Mouse (Mus musculus) small intestine, adult 2 months (tissue): ENCODE results near the gene Ttc28. TPM values are rescaled to one million over a fixed set of nuclear protein-coding genes. Genes with fewer than 3 reads are reported as not detected.

Source experiments
- H3K27ac ChIP-seq: fragments of 200-500 bp; 2 replicates; pipeline ENCODE4 v1.5.1; 2012; ENCODE audit warnings: low read depth, low read length, control low read depth, inconsistent platforms; ENCODE audit not compliant: insufficient read depth
- H3K27me3 ChIP-seq: fragments of 200-500 bp; 2 replicates; pipeline ENCODE4 v1.6.1; 2012; ENCODE audit warnings: mild to moderate bottlenecking, moderate library complexity, low read length, inconsistent platforms; ENCODE audit not compliant: control insufficient read depth, insufficient read depth
- H3K36me3 ChIP-seq: fragments of 200-500 bp; 2 replicates; pipeline ENCODE4 v1.6.1; 2012; ENCODE audit warnings: mild to moderate bottlenecking, low read length, control low read depth, inconsistent platforms; ENCODE audit not compliant: control insufficient read depth, insufficient read depth
- H3K4me1 ChIP-seq: fragments of 200-500 bp; 2 replicates; pipeline ENCODE4 v1.6.1; 2012; ENCODE audit warnings: low read length, inconsistent platforms, mixed read lengths; ENCODE audit not compliant: control insufficient read depth, insufficient read depth, insufficient read length
- H3K4me3 ChIP-seq: fragments of 200-500 bp; 2 replicates; pipeline ENCODE4 v1.5.1; 2012; ENCODE audit warnings: low read depth, mild to moderate bottlenecking, control low read depth, inconsistent platforms, low read length, moderate library complexity
- CTCF ChIP-seq: fragments of 200-500 bp; IDR thresholded peaks from 2 replicates; pipeline ENCODE4 v1.5.1; 2012; ENCODE audit warnings: low read depth, mild to moderate bottlenecking, control low read depth, inconsistent platforms, low read length, moderate library complexity, mixed read lengths; ENCODE audit not compliant: insufficient replicate concordance, insufficient read length; ENCODE audit errors: extremely low read depth
- POLR2A ChIP-seq: fragments of 200-500 bp; IDR thresholded peaks from 2 replicates; pipeline ENCODE4 v1.6.1; 2012; ENCODE audit warnings: low read depth, mild to moderate bottlenecking, control low read depth, inconsistent platforms, low read length, moderate library complexity
- WGBS: fragments of 180-500 bp; shearing (Covaris S2); methylation state at CpG from one replicate; pipeline ENCODE4 v1.1.7; 2018; 5-methylcytosine and 5-hydroxymethylcytosine counted together
- polyA plus RNA-seq: library from polyadenylated mRNA; depleted of rRNA; stranded (reverse); fragments of >200 nt; gene quantifications from 2 replicates; pipeline ENCODE4 v1.2.3, GENCODE M21; 2012

The Ttc28 gene
- polyA plus RNA-seq, 1 experiment: 3.2 TPM

DNA sequence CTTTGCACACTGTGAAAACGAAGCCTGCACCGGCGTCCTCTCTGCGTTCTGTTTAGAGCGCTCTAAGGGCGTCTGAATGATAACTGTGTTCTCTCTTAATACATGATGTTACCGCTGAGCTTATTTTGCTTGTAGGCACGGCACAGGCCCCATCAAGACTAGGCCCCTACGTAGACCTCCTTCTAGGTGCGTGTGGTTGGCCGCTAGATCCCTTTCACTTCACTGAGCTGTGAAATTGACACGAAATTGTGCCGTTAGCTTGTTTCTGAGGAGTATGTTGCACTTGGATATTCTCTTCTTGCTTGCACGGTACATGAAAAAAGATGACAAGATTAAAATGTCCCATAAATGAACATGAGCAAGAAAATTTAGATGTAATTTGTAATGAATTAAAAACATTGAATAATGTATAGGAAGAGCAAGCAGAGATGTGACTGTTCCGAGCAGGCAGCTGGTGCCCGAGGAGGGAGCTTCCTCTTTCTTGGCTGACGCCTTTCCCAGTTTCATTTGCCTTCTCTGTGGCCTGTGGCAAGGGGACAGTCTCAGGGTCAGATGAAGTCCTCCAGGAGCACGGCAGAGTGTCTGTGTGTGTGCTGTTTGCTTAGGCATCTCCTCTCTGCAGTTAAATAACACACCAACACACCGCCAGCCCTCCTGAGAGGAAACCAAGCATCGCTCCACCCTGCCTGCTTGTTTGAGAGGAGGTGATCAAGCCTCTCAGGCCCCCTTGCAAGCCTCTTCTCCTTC is 261.7 kb downstream of the Ttc28 start:
- WGBS: 80% methylated on average over 20 of the region's 20 CpGs

DNA sequence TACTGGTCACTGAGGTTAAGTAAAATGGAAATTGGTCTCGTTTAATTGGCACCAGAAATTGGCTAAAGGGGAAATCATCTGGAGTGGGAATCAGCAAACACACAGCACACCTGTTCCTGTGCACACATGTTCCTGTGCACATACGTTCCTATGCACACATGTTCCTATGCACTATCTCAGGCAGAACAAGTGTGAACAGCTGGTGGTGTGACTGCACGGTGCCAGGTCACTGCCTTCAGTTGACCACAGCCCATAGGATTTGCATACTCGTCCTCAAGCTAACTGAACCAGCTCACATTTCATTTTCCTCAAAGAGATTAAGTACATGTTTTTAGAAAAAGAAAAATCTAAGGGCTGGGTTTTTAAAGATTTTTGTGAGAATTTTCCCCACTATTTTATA is 263.2 kb downstream of the Ttc28 start:
- no peaks in the 10 kb centered on the region for H3K36me3 ChIP-seq
- peaks cover 2% of the 10 kb centered on the region; the same call in 1 of the 2 replicates for H3K4me1 ChIP-seq
- 76% methylated on average over 4 of the region's 4 CpGs for WGBS
- TF ChIP-seq CTCF (no peak), POLR2A (no peak)
- no peaks in the 10 kb centered on the region for H3K27me3 ChIP-seq
- H3K27ac ChIP-seq: no peak overlapping the region
- no peak overlapping the region for H3K4me3 ChIP-seq

More for the DNA sequence above, 261.7 kb downstream of the Ttc28 start:
- Histone ChIP-seq H3K36me3 (no peaks in the 10 kb centered on the region), H3K4me1 (peaks cover 2% of the 10 kb centered on the region; the same call in 1 of the 2 replicates), H3K4me3 (no peak overlapping the region), H3K27ac (no peak overlapping the region), H3K27me3 (no peaks in the 10 kb centered on the region)
- no peak for TF ChIP-seq POLR2A
- TF ChIP-seq CTCF: no peak

DNA sequence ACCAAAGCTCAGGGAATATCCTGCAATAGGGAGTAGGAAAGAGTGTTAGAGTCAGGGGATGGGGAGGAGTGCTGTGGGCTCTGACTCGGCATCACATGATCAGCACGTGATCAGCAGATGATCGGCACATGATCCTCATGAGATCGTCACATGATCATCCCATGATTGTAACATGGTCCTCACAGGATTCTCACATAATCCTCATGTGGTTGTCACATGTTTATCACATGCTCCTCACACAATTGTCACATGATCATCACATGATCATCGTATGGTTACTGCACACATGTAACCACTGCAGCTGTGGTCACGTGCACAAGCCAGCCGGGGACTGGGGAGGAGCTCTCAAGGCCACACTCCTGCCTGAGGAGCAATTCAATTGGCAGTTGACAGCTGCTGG is 264.8 kb downstream of the Ttc28 start:
- H3K27ac ChIP-seq: no peak overlapping the region
- TF ChIP-seq POLR2A (no peak), CTCF (no peak)
- WGBS: 90% methylated on average over 7 of the region's 7 CpGs

DNA sequence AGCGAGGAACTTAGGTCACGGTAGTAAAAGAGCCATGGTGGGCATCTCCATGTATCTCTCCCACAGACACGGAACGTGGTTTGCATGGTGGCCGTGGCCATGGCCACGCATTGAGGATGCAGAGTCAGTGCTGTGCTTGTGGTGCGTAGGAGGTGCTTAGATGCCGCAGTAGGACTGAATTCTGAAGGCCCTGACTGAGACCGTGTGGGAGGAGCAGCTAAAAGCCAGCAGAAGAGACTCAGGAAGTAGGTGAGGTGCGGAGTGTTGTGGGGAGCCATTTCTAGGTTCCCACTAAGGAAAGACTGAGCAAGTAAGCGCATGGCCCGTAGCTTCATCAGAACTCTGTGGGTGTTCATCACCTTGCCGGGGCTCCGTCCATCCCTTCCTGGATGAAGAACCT is 271.0 kb downstream of the Ttc28 start:
- 92% methylated on average over 14 of the region's 14 CpGs for WGBS
- no peak for TF ChIP-seq POLR2A
- no peak for TF ChIP-seq CTCF

More for the DNA sequence above, 264.8 kb downstream of the Ttc28 start:
- peaks cover 2% of the 10 kb centered on the region; the same call in 1 of the 2 replicates for H3K4me1 ChIP-seq
- no peak overlapping the region for H3K4me3 ChIP-seq
- H3K36me3 ChIP-seq: no peaks in the 10 kb centered on the region
- H3K27me3 ChIP-seq: no peaks in the 10 kb centered on the region

DNA sequence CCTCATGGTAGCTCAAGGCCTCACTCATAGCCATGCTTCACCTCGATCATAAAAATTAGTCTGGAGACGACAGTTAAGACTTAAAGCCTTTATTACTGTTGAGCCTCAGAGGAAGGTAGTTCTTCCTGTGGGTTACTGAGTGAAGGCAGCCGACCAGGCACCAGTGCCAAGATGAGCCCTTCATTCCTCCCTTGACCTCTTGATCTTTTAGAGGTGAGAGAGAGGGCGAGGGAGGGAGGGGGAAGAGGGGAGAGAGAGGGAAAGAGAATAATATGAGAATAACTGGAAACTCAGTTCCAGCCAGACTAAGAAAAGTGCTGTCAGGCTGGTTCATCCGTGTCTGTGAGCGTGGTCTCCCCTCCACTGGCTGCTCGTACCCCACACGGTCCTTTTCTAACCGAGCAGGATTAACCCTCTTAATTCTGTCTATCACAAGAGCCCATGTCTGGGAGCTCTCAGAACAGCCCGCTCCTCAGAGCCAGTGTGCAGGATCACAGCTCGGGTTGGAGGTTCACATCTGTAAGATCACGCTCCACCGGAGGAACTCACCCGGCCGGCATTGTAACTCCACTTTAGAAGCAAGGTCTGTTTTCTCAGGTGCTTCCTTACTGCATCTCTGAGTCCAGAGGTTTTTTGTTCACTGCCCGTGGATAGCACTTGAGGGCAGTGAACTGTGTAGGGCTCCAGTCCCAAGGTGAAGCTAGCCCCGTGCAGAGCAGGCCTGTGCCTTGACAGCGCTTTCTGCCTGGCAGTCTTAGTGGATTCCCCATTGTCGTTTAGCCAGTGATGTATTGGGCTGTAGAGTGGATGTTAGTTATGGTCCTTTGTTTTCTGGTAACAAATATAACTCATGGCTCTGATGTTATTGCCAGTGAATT is 272.5 kb downstream of the Ttc28 start:
- no peak for TF ChIP-seq POLR2A
- TF ChIP-seq CTCF: no peak
- H3K36me3 ChIP-seq: no peaks in the 10 kb centered on the region
- no peak overlapping the region for H3K4me3 ChIP-seq
- WGBS: 68% methylated on average over 19 of the region's 19 CpGs
- H3K27me3 ChIP-seq: no peaks in the 10 kb centered on the region
- H3K27ac ChIP-seq: no peak overlapping the region
- H3K4me1 ChIP-seq: no peaks in the 10 kb centered on the region

More for the DNA sequence above, 271.0 kb downstream of the Ttc28 start:
- no peak overlapping the region for H3K4me3 ChIP-seq
- H3K27me3 ChIP-seq: no peaks in the 10 kb centered on the region
- no peak overlapping the region for H3K27ac ChIP-seq
- no peaks in the 10 kb centered on the region for H3K36me3 ChIP-seq
- no peaks in the 10 kb centered on the region for H3K4me1 ChIP-seq

DNA sequence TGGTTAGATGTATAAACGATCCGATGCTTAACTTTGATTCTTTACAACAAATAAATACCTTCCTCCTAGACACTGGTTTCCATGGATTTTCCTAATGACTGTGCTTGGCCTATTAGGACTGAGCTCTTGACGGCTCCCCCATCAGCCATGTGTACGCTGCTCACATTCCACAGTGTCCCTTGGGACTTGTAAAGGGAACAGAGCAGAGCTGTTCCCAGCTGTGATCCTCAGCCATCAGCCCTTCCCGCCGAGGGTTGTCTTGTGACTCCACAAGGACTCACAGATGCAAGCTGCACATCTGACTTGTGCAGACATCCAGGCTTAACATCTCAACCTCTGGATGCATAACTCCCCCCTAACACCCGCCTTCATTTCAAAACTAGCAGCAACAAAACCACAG is 275.0 kb downstream of the Ttc28 start:
- no peak overlapping the region for H3K27ac ChIP-seq
- WGBS: 67% methylated on average over 7 of the region's 7 CpGs
- H3K4me1 ChIP-seq: no peaks in the 10 kb centered on the region
- no peaks in the 10 kb centered on the region for H3K27me3 ChIP-seq
- H3K36me3 ChIP-seq: no peaks in the 10 kb centered on the region
- no peak overlapping the region for H3K4me3 ChIP-seq
- TF ChIP-seq POLR2A: no peak
- no peak for TF ChIP-seq CTCF

DNA sequence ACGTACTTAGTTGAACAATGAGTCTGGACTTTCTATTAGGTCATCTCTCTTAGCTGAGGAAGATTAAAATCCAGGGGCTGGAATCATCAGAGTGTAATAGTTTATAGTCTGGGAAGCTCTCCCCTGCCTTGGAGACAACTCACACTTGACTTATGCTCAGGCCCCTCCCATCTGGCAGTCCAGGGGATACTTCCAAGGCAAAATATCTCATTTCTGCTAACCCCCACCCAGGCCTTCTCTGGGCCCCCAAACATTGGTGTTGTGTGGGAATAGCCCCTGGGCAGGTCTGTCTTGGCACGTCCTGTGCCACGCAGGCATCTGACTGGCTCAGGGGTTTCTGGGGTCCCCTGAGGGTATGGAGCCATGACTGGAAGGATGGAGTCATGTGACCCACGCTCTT is 275.7 kb downstream of the Ttc28 start:
- no peaks in the 10 kb centered on the region for H3K36me3 ChIP-seq
- H3K27me3 ChIP-seq: no peaks in the 10 kb centered on the region
- no peak overlapping the region for H3K27ac ChIP-seq
- TF ChIP-seq POLR2A (no peak), CTCF (no peak)
- no peaks in the 10 kb centered on the region for H3K4me1 ChIP-seq
- 83% methylated on average over 4 of the region's 4 CpGs for WGBS
- H3K4me3 ChIP-seq: no peak overlapping the region

DNA sequence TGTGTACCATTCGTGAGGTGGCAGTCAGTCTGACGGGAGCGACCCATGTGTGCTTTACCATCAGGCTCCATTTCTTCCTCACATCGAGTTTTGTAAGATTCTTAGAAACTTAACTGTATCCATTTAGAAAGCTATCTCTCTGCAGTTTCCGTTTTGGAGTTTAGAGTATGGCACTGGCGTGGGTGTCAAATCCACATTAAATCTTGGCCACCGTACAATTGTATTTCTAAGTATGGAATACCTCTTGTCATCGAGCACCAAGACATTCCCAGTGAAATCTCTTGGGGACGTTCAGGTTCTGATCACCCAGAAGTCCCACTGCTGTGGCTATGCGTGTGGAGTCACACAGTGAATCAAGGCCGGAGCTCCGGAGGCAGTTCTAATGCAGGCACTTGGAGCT is 276.3 kb downstream of the Ttc28 start:
- Histone ChIP-seq H3K27me3 (no peaks in the 10 kb centered on the region), H3K4me3 (no peak overlapping the region), H3K27ac (no peak overlapping the region), H3K36me3 (no peaks in the 10 kb centered on the region), H3K4me1 (no peaks in the 10 kb centered on the region)
- WGBS: 88% methylated on average over 12 of the region's 12 CpGs
- no peak for TF ChIP-seq POLR2A
- TF ChIP-seq CTCF: no peak
